Mouse (Mus musculus) cerebellum, adult 9-10 months (tissue): ENCODE measurements around the gene Pank1.
A peak's percentile ranks its signal among the peaks of the same experiment; 100 is the strongest.

Source experiments
- DNase-seq: peaks from one replicate; pipeline ENCODE4 v3.0.0; 2022

Gene Pank1

GRCm38 (mm10) chr19:34877898-34878602 lies 1.2 kb downstream of the Pank1 start:
- peak; percentile 87 for DNase-seq

- DNase-seq, result no peak
These were observed 2.6 kb downstream of the Pank1 start for GRCm38 (mm10) chr19:34876676-34877075.

GRCm38 (mm10) chr19:34869375-34869774 lies 9.9 kb downstream of the Pank1 start:
- no peak for DNase-seq

- no peak for DNase-seq
These were observed 11.0 kb downstream of the Pank1 start for GRCm38 (mm10) chr19:34868093-34868741.

GRCm38 (mm10) chr19:34863737-34864136 lies 15.5 kb downstream of the Pank1 start:
- DNase-seq, result no peak

GRCm38 (mm10) chr19:34856021-34856651 lies 23.1 kb downstream of the Pank1 start:
- no peak for DNase-seq

- DNase-seq, result no peak
These were observed 28.1 kb downstream of the Pank1 start for GRCm38 (mm10) chr19:34851161-34851560.

GRCm38 (mm10) chr19:34849426-34849825 lies 29.8 kb downstream of the Pank1 start:
- no peak for DNase-seq

GRCm38 (mm10) chr19:34848164-34848563 lies 31.1 kb downstream of the Pank1 start:
- DNase-seq, result no peak

- DNase-seq, result no peak
These were observed 32.2 kb downstream of the Pank1 start for GRCm38 (mm10) chr19:34847103-34847502.

GRCm38 (mm10) chr19:34846508-34847038 lies 32.7 kb downstream of the Pank1 start:
- DNase-seq, result no peak

- DNase-seq, result no peak
These were observed 33.2 kb downstream of the Pank1 start for GRCm38 (mm10) chr19:34846005-34846404.

GRCm38 (mm10) chr19:34845331-34845730 lies 33.9 kb downstream of the Pank1 start:
- DNase-seq, result no peak

- no peak for DNase-seq
These were observed 34.5 kb downstream of the Pank1 start for GRCm38 (mm10) chr19:34844760-34845159.

- DNase-seq, result no peak
These were observed 35.2 kb downstream of the Pank1 start for GRCm38 (mm10) chr19:34844047-34844446.

- no peak for DNase-seq
These were observed 37.3 kb downstream of the Pank1 start for GRCm38 (mm10) chr19:34841719-34842506.

GRCm38 (mm10) chr19:34838624-34839023 lies 40.6 kb downstream of the Pank1 start:
- DNase-seq, result no peak

- no peak for DNase-seq
These were observed 47.6 kb downstream of the Pank1 start for GRCm38 (mm10) chr19:34831702-34832101.

GRCm38 (mm10) chr19:34827916-34828635 lies 51.2 kb downstream of the Pank1 start:
- DNase-seq, result no peak

- no peak for DNase-seq
These were observed 51.8 kb downstream of the Pank1 start for GRCm38 (mm10) chr19:34827444-34827843.

GRCm38 (mm10) chr19:34825946-34826655 lies 53.2 kb downstream of the Pank1 start:
- DNase-seq, result peak; percentile 68
